Mouse (Mus musculus): Measurements from ENCODE around the gene Olfr699. TPM values are rescaled to one million over a fixed set of nuclear protein-coding genes. Genes with fewer than 3 reads are reported as not detected.
"Not testable (repeated sequence)": the region's sequence is repeated elsewhere in the genome, so short reads cannot be mapped to it uniquely, and the experiment has no call there.

The Olfr699 gene
- polyA plus RNA-seq (2014; fragmentation: Nextera tagmentation; extraction: Ambion mirVana): not detected in 2 replicates

DNA sequence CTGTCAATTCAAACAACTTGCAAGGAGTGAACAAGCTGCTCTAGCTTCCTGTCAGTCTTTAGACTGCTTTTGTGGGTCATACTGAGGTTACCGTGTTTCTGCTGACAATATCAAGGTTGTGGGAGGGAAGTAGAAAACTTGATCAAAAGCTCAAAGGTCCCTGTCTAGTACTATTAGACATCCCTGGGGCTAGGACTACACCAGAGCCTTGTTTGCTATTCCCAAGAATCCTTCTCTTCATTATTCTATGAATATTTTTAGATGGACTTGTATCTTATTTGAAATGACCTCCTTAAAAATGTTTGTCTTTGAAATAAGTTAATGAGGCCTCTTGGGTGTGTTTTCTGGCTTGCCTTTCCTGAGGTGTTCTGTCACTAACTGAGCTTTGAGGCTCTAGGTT is at the start of gene Olfr699:
Gene Olfr699, minus strand, starts transcription at position 101 of the 400 bp plus-strand sequence.
- H3K27me3 ChIP-seq (replicated peaks; ENCODE audit: control insufficient read depth, insufficient read depth, low read length): no peaks in the 10 kb centered on the region
- WGBS: 68% methylated on average over 1 of the region's 1 CpGs
- H3K27ac ChIP-seq (ENCODE audit: low read depth, low read length): no peak within 1 kb of the TSS
- H3K9me3 ChIP-seq (ENCODE audit: control insufficient read depth, low read length): 0 out of 2 replicates have a peak, but pooled peaks cover 3% of the 10 kb centered on the region
- H3K4me2 ChIP-seq: no peak within 1 kb of the TSS
- no peak within 1 kb of the TSS for H3K4me3 ChIP-seq (ENCODE audit: low read depth, low read length)
- DNase-seq (ENCODE audit: low spot score) (no peak), ATAC-seq (replicated peaks; ENCODE audit: low FRiP score) (no peak)
- no peak within 1 kb of the TSS for H3K9ac ChIP-seq (ENCODE audit: low read depth, low read length)
- no peaks in the 10 kb centered on the region for H3K36me3 ChIP-seq (ENCODE audit: control insufficient read depth, insufficient read depth, low read length)
- no peaks in the 10 kb centered on the region for H3K4me1 ChIP-seq (replicated peaks; ENCODE audit: control insufficient read depth, insufficient read depth, low read length)

DNA sequence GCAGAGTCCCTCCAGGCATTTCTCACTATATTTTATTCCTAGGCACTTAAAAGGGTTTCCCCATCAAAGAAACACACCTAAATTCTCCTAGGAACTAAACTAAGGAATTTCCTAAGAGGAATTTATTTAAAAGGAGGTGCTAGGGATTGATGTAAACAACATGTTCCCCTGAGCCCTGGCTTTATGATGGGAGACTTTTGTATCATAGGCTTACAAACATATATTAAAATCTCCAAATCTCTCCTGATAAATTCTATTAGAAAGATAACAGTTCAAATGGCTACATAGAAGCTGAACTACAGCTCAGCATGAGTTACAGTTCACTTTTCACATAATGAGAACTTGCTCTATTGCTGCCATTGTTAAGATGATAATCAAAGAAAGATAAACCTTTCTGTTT is 40.8 kb upstream of the Olfr699 start, which contains the start of gene Olfr702:
Gene Olfr702, minus strand, starts transcription at position 101 of the 400 bp plus-strand sequence.
- no peak within 1 kb of the TSS for H3K4me3 ChIP-seq (ENCODE audit: low read depth, low read length)
- no peaks in the 10 kb centered on the region for H3K27me3 ChIP-seq (replicated peaks; ENCODE audit: control insufficient read depth, insufficient read depth, low read length)
- H3K27ac ChIP-seq (ENCODE audit: low read depth, low read length): no peak within 1 kb of the TSS
- no peak within 1 kb of the TSS for H3K9ac ChIP-seq (ENCODE audit: low read depth, low read length)
- no peaks in the 10 kb centered on the region for H3K36me3 ChIP-seq (ENCODE audit: control insufficient read depth, insufficient read depth, low read length)
- H3K9me3 ChIP-seq (ENCODE audit: control insufficient read depth, low read length): no peaks in the 10 kb centered on the region
- DNase-seq (ENCODE audit: low spot score) (no peak), ATAC-seq (replicated peaks; ENCODE audit: low FRiP score) (no peak)
- H3K4me1 ChIP-seq (replicated peaks; ENCODE audit: control insufficient read depth, insufficient read depth, low read length): no peaks in the 10 kb centered on the region
- no peak within 1 kb of the TSS for H3K4me2 ChIP-seq

DNA sequence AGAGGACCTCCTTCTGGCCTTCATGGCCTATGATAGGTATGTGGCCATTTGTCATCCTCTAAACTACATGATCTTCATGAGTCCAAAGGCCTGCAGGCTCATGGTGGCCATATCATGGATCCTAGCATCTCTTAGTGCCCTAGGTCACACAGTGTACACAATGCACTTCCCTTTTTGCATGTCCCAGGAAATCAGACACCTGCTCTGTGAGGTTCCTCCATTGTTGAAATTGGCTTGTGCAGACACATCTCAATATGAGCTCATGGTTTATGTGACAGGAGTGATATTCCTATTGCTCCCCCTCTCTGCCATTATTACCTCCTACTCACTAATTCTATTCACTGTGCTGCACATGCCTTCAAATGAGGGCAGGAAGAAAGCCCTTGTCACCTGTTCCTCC is 25.4 kb upstream of the Olfr699 start:
- Histone ChIP-seq H3K9me3 (ENCODE audit: control insufficient read depth, low read length) (no peaks in the 10 kb centered on the region), H3K4me2 (no peak overlapping the region), H3K27ac (ENCODE audit: low read depth, low read length) (no peak overlapping the region), H3K27me3 (replicated peaks; ENCODE audit: control insufficient read depth, insufficient read depth, low read length) (no peaks in the 10 kb centered on the region), H3K4me1 (replicated peaks; ENCODE audit: control insufficient read depth, insufficient read depth, low read length) (no peaks in the 10 kb centered on the region), H3K9ac (ENCODE audit: low read depth, low read length) (no peak overlapping the region), H3K4me3 (ENCODE audit: low read depth, low read length) (no peak overlapping the region), H3K36me3 (ENCODE audit: control insufficient read depth, insufficient read depth, low read length) (no peaks in the 10 kb centered on the region)
- ATAC-seq (replicated peaks; ENCODE audit: low FRiP score) (no peak), DNase-seq (ENCODE audit: low spot score) (no peak)

DNA sequence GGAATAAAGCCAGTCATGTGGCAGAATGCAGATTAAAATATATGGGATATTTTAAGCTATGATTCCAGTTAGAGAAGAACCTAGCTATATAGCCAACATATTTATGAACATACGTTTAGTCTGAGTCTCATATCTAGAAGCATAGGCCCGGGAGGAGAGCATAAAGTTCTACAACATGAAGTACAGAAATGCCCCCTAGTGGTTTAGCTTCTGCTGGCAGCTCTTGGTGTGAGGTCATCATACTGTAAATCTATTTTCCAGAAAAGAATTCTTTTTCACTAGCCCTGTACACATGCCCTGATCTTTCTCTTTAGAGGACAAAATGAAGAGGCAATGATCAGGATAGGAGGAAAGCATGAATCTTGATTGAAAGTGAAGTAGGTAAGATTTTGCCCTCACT is 22.8 kb upstream of the Olfr699 start:
- H3K9me3 ChIP-seq (ENCODE audit: control insufficient read depth, low read length): no peaks in the 10 kb centered on the region
- no peak for ATAC-seq (replicated peaks; ENCODE audit: low FRiP score)

DNA sequence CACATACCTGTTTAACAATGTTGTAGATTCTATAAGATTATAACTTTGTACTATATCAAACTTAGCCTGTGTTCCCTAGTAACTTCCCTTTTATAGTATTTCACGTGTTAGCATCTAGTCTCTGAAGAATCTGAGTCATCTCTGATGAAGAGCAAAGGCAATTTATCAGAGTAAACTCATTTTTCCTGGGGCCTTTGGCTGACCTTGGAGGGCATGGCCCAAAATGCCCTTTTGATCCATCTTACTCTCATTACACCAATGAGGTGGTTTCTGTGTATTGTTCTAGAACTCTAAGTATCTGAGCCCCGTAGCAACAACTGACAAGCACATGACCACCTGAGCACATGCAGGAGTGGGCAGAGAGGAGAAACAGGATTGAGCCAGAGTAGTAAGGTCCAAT is 20.8 kb upstream of the Olfr699 start, which contains the start of gene Olfr701:
Gene Olfr701, plus strand, starts transcription at position 301 of the 400 bp plus-strand sequence.
- H3K4me2 ChIP-seq: no peak within 1 kb of the TSS
- no peaks in the 10 kb centered on the region for H3K9me3 ChIP-seq (ENCODE audit: control insufficient read depth, low read length)
- no peaks in the 10 kb centered on the region for H3K4me1 ChIP-seq (replicated peaks; ENCODE audit: control insufficient read depth, insufficient read depth, low read length)
- H3K27ac ChIP-seq (ENCODE audit: low read depth, low read length): no peak within 1 kb of the TSS
- WGBS: 63% methylated on average over 2 of the region's 2 CpGs
- H3K36me3 ChIP-seq (ENCODE audit: control insufficient read depth, insufficient read depth, low read length): no peaks in the 10 kb centered on the region
- H3K9ac ChIP-seq (ENCODE audit: low read depth, low read length): no peak within 1 kb of the TSS
- DNase-seq (ENCODE audit: low spot score) (no peak), ATAC-seq (replicated peaks; ENCODE audit: low FRiP score) (no peak)
- no peaks in the 10 kb centered on the region for H3K27me3 ChIP-seq (replicated peaks; ENCODE audit: control insufficient read depth, insufficient read depth, low read length)
- no peak within 1 kb of the TSS for H3K4me3 ChIP-seq (ENCODE audit: low read depth, low read length)

More for the DNA sequence above, 22.8 kb upstream of the Olfr699 start:
- no peaks in the 10 kb centered on the region for H3K27me3 ChIP-seq (replicated peaks; ENCODE audit: control insufficient read depth, insufficient read depth, low read length)
- H3K4me1 ChIP-seq (replicated peaks; ENCODE audit: control insufficient read depth, insufficient read depth, low read length): no peaks in the 10 kb centered on the region
- no peak overlapping the region for H3K27ac ChIP-seq (ENCODE audit: low read depth, low read length)
- no peak overlapping the region for H3K9ac ChIP-seq (ENCODE audit: low read depth, low read length)
- H3K36me3 ChIP-seq (ENCODE audit: control insufficient read depth, insufficient read depth, low read length): no peaks in the 10 kb centered on the region
- no peak for DNase-seq (ENCODE audit: low spot score)
- no peak overlapping the region for H3K4me2 ChIP-seq
- no peak overlapping the region for H3K4me3 ChIP-seq (ENCODE audit: low read depth, low read length)
- 36% methylated on average over 2 of the region's 2 CpGs for WGBS

DNA sequence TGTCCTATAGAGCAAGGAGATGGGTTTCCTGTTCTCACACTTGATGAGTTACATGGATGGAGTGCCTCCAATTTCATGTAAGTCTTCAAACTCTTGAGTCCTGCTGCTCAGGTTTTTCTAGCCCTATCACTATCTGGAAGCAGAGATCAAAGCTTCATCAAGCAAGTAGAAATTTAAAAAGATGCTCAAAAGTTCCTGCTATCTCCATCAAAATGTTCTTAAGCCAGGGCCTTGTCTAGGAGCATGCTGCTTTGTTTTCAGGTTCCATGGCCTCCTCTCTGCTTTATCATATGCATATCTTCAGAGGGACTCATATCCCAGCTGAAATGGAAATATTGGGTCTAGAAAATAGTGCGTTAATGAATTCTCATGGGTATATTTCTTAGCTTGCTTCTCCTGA is 15.7 kb upstream of the Olfr699 start, which contains the start of gene Olfr700:
Gene Olfr700, minus strand, starts transcription at position 101 of the 400 bp plus-strand sequence.
- H3K4me2 ChIP-seq: no peak within 1 kb of the TSS
- no peaks in the 10 kb centered on the region for H3K36me3 ChIP-seq (ENCODE audit: control insufficient read depth, insufficient read depth, low read length)
- H3K4me1 ChIP-seq (replicated peaks; ENCODE audit: control insufficient read depth, insufficient read depth, low read length): no peaks in the 10 kb centered on the region
- H3K4me3 ChIP-seq (ENCODE audit: low read depth, low read length): no peak within 1 kb of the TSS
- H3K9ac ChIP-seq (ENCODE audit: low read depth, low read length): no peak within 1 kb of the TSS
- DNase-seq (ENCODE audit: low spot score): no peak
- no peak for ATAC-seq (replicated peaks; ENCODE audit: low FRiP score)
- H3K9me3 ChIP-seq (ENCODE audit: control insufficient read depth, low read length): no peaks in the 10 kb centered on the region
- no peak within 1 kb of the TSS for H3K27ac ChIP-seq (ENCODE audit: low read depth, low read length)
- no peaks in the 10 kb centered on the region for H3K27me3 ChIP-seq (replicated peaks; ENCODE audit: control insufficient read depth, insufficient read depth, low read length)
- WGBS: 88% methylated on average over 1 of the region's 1 CpGs

DNA sequence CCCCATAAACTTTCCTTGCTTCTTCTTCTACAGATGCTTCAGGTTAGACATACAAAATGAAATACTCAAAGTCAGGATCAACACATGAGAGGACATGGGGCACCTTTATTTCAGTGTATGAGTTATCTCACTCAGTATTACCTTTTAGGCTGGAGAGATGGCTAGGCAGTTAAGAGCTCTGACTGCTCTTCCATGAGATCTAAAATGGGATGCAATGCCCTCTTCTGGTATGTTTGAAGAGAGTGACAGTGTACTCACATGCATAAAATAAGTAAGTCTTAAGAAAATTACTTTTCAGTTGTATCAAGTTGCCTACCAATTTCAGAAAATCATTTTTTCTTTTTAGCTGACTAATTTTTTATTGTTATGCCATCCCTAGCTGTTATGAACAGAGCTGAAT is 4.7 kb downstream of the Olfr699 start:
- H3K9me3 ChIP-seq (ENCODE audit: control insufficient read depth, low read length): no peaks in the 10 kb centered on the region
- no peaks in the 10 kb centered on the region for H3K4me1 ChIP-seq (replicated peaks; ENCODE audit: control insufficient read depth, insufficient read depth, low read length)
- H3K4me2 ChIP-seq: no peak overlapping the region
- no peak overlapping the region for H3K27ac ChIP-seq (ENCODE audit: low read depth, low read length)
- DNase-seq (ENCODE audit: low spot score) (no peak), ATAC-seq (replicated peaks; ENCODE audit: low FRiP score) (no peak)
- H3K36me3 ChIP-seq (ENCODE audit: control insufficient read depth, insufficient read depth, low read length): no peaks in the 10 kb centered on the region
- no peaks in the 10 kb centered on the region for H3K27me3 ChIP-seq (replicated peaks; ENCODE audit: control insufficient read depth, insufficient read depth, low read length)
- H3K9ac ChIP-seq (ENCODE audit: low read depth, low read length): no peak overlapping the region
- H3K4me3 ChIP-seq (ENCODE audit: low read depth, low read length): no peak overlapping the region

DNA sequence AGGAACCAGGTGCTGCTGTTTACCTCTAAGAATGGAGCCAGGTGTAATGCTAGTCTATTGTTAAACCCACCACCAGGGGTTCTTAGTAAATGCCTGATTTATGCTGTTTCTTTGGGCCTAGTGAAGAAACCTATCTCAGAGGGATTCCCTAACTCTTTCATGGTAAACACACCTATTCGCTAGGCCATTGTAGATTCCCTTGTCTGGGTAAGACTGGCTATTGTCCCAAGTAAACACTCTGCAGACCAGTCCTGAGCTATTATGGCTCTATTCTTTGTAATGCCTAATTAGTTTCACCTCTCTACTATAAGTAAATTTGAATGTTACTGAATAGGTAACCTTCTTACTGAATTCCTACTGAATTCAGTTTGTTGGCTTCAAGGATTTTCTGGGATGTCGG is 32.0 kb downstream of the Olfr699 start:
- not testable (repeated sequence) for DNase-seq (ENCODE audit: low spot score); H3K4me3 ChIP-seq (ENCODE audit: low read depth, low read length); H3K4me1 ChIP-seq (replicated peaks; ENCODE audit: control insufficient read depth, insufficient read depth, low read length); H3K4me2 ChIP-seq; H3K27ac ChIP-seq (ENCODE audit: low read depth, low read length); H3K36me3 ChIP-seq (ENCODE audit: control insufficient read depth, insufficient read depth, low read length); H3K9me3 ChIP-seq (ENCODE audit: control insufficient read depth, low read length); H3K27me3 ChIP-seq (replicated peaks; ENCODE audit: control insufficient read depth, insufficient read depth, low read length); ATAC-seq (replicated peaks; ENCODE audit: low FRiP score); H3K9ac ChIP-seq (ENCODE audit: low read depth, low read length)
- WGBS: 93% methylated on average over 2 of the region's 2 CpGs

DNA sequence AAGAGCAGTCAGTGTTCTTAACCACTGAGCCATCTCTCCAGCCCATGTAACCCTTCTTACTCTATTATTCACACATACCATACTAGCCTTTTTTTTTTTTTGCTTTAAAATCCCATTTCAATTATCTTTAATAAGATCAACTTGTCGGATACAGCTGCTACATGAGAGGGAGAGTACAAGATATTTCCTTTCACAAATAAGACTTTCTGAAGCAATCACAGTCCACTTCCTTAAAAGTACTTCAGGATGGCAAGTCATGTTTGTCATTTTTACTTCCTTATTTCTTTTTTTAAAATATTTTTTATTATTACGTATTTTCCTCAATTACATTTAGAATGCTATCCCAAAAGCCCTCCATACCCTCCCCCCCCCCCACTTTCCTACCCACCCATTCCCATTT is 34.2 kb downstream of the Olfr699 start:
- Histone ChIP-seq H3K9ac (ENCODE audit: low read depth, low read length) (no peak overlapping the region), H3K36me3 (ENCODE audit: control insufficient read depth, insufficient read depth, low read length) (no peaks in the 10 kb centered on the region), H3K27ac (ENCODE audit: low read depth, low read length) (no peak overlapping the region), H3K4me3 (ENCODE audit: low read depth, low read length) (no peak overlapping the region), H3K27me3 (replicated peaks; ENCODE audit: control insufficient read depth, insufficient read depth, low read length) (no peaks in the 10 kb centered on the region), H3K4me1 (replicated peaks; ENCODE audit: control insufficient read depth, insufficient read depth, low read length) (no peaks in the 10 kb centered on the region), H3K4me2 (no peak overlapping the region), H3K9me3 (ENCODE audit: control insufficient read depth, low read length) (no peaks in the 10 kb centered on the region)
- WGBS: 84% methylated on average over 2 of the region's 2 CpGs
- DNase-seq (ENCODE audit: low spot score): no peak
- no peak for ATAC-seq (replicated peaks; ENCODE audit: low FRiP score)
